Mouse (Mus musculus): ENCODE data around the gene Psmc3ip. TPM values are rescaled to one million over a fixed set of nuclear protein-coding genes. Genes with fewer than 3 reads are reported as not detected.

Gene Psmc3ip
- polyA plus RNA-seq, 1 experiment from 2014 or later = 25.7 TPM

DNA sequence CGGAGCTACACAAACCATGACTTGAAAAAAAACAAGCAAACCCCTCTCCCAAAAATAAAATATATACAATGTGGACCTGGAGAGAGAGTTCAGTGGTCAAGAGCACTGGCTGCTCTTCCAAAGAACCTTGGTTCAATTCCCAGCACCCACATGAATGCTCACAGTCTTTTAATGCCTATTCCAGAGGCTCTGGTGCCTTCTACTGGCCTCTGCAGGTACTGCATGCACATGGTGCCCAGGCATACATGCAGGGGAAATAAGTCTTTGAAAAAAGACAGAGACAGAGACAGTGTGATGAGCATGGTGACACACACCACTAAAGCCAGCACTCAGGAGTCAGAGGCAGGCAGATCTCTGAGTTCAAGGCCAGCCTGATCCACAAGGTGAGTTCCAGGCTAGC, 41.3 kb downstream of the Psmc3ip start:
- no peak overlapping the region for H3K4me3 ChIP-seq (ENCODE audit: low read length)
- H3K9ac ChIP-seq (ENCODE audit: low read length) = no peak overlapping the region
- H3K36me3 ChIP-seq (ENCODE audit: control insufficient read depth, insufficient read depth) = peaks cover 20% of the 10 kb centered on the region
- H3K27ac ChIP-seq (ENCODE audit: low read length) = no peak overlapping the region
- no peaks in the 10 kb centered on the region for H3K27me3 ChIP-seq (ENCODE audit: control insufficient read depth, insufficient read depth, low read length)
- no peak for ATAC-seq (replicated peaks; ENCODE audit: extremely low read depth, insufficient read depth, low FRiP score)
- H3K9me3 ChIP-seq (replicated peaks; ENCODE audit: control insufficient read depth, low read length) = 0 out of 2 replicates have a peak, but pooled peaks cover 4% of the 10 kb centered on the region
- no peak overlapping the region for H3K4me2 ChIP-seq (ENCODE audit: low read depth, low read length)
- WGBS = 100% methylated on average over 1 of the region's 1 CpGs
- H3K4me1 ChIP-seq (ENCODE audit: control insufficient read depth, insufficient read depth, low read length) = peaks cover 45% of the 10 kb centered on the region

GRCm38 (mm10) chr11:101052751-101053473, 42.3 kb downstream of the Psmc3ip start:
- no peak for ATAC-seq (replicated peaks; ENCODE audit: extremely low read depth, insufficient read depth, low FRiP score)
- Histone ChIP-seq H3K9me3 (replicated peaks; ENCODE audit: control insufficient read depth, low read length) (0 out of 2 replicates have a peak, but pooled peaks cover 4% of the 10 kb centered on the region), H3K9ac (ENCODE audit: low read length) (no peak overlapping the region), H3K27me3 (ENCODE audit: control insufficient read depth, insufficient read depth, low read length) (no peaks in the 10 kb centered on the region), H3K4me3 (ENCODE audit: low read length) (no peak overlapping the region), H3K27ac (ENCODE audit: low read length) (peak overlapping the region; percentile 28; the same call in 1 of the 2 replicates), H3K4me2 (ENCODE audit: low read depth, low read length) (no peak overlapping the region), H3K36me3 (ENCODE audit: control insufficient read depth, insufficient read depth) (peaks cover 26% of the 10 kb centered on the region), H3K4me1 (ENCODE audit: control insufficient read depth, insufficient read depth, low read length) (peaks cover 35% of the 10 kb centered on the region)
- 78% methylated on average over 10 of the region's 10 CpGs for WGBS

GRCm38 (mm10) chr11:101051617-101052016, 43.6 kb downstream of the Psmc3ip start:
- Histone ChIP-seq H3K9ac (ENCODE audit: low read length) (peak overlapping the region; percentile 26; the same call in 1 of the 2 replicates), H3K4me3 (ENCODE audit: low read length) (no peak overlapping the region), H3K27me3 (ENCODE audit: control insufficient read depth, insufficient read depth, low read length) (no peaks in the 10 kb centered on the region), H3K27ac (ENCODE audit: low read length) (peak overlapping the region; percentile 32; the same call in 1 of the 2 replicates), H3K9me3 (replicated peaks; ENCODE audit: control insufficient read depth, low read length) (0 out of 2 replicates have a peak, but pooled peaks cover 4% of the 10 kb centered on the region), H3K4me1 (ENCODE audit: control insufficient read depth, insufficient read depth, low read length) (peaks cover 23% of the 10 kb centered on the region), H3K4me2 (ENCODE audit: low read depth, low read length) (no peak overlapping the region), H3K36me3 (ENCODE audit: control insufficient read depth, insufficient read depth) (peaks cover 30% of the 10 kb centered on the region)
- 70% methylated on average over 8 of the region's 8 CpGs for WGBS
- ATAC-seq (replicated peaks; ENCODE audit: extremely low read depth, insufficient read depth, low FRiP score) = no peak

DNA sequence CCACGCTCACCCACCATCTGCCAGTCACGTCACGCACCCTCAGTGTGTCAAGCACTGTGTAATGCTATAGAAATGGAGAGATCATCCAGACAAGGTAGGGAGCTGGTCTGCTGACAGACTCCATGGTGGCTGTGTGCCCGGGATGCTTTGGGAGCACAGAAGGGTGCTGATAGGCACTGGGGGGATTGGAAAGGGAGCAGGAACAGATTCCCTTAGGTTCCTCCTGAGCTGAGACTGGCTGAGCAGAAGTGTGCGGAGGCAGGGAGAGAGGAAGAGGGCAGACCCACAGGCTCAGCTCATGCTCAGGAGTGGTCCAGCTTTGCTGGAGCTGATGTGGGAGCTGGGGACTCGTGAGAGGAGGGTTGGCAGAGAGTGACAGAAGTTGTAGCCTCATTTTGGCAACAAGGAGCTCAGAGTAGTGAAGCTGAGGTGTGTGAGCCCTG, 44.2 kb downstream of the Psmc3ip start:
- peaks cover 20% of the 10 kb centered on the region for H3K4me1 ChIP-seq (ENCODE audit: control insufficient read depth, insufficient read depth, low read length)
- H3K4me3 ChIP-seq (ENCODE audit: low read length) = no peak overlapping the region
- no peak for ATAC-seq (replicated peaks; ENCODE audit: extremely low read depth, insufficient read depth, low FRiP score)
- H3K9ac ChIP-seq (ENCODE audit: low read length) = 0 out of 2 replicates have a peak overlapping the region, but pooled peaks have one; percentile 13
- peak overlapping the region; percentile 32; the same call in 1 of the 2 replicates for H3K27ac ChIP-seq (ENCODE audit: low read length)
- peaks cover 35% of the 10 kb centered on the region for H3K36me3 ChIP-seq (ENCODE audit: control insufficient read depth, insufficient read depth)
- H3K9me3 ChIP-seq (replicated peaks; ENCODE audit: control insufficient read depth, low read length) = 0 out of 2 replicates have a peak, but pooled peaks cover 4% of the 10 kb centered on the region
- H3K27me3 ChIP-seq (ENCODE audit: control insufficient read depth, insufficient read depth, low read length) = no peaks in the 10 kb centered on the region
- H3K4me2 ChIP-seq (ENCODE audit: low read depth, low read length) = no peak overlapping the region
- 73% methylated on average over 6 of the region's 6 CpGs for WGBS

DNA sequence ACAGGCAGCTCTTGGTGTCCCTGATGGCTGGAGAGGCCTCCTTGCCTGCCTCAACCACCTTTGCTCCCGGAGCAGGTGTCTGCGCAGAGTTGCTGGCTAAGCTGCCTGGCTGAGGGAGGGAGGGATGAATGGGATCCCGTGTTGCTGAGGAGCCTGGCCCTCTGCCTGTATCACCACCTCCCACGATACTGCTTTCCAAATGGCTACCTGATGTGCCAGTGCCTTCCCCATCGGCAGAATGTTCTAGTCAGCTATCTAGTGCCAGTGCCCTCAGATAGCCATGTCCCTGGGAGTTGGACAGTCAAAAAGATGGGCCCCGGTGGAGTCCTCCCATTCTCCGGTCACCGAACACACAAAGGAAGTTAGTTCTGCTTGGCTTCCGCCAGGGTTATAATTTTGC, 44.9 kb downstream of the Psmc3ip start:
- no peak for ATAC-seq (replicated peaks; ENCODE audit: extremely low read depth, insufficient read depth, low FRiP score)
- no peak overlapping the region for H3K4me3 ChIP-seq (ENCODE audit: low read length)
- no peak overlapping the region for H3K27ac ChIP-seq (ENCODE audit: low read length)
- peaks cover 42% of the 10 kb centered on the region for H3K36me3 ChIP-seq (ENCODE audit: control insufficient read depth, insufficient read depth)
- H3K9me3 ChIP-seq (replicated peaks; ENCODE audit: control insufficient read depth, low read length) = 0 out of 2 replicates have a peak, but pooled peaks cover 4% of the 10 kb centered on the region
- peaks cover 15% of the 10 kb centered on the region for H3K4me1 ChIP-seq (ENCODE audit: control insufficient read depth, insufficient read depth, low read length)
- H3K4me2 ChIP-seq (ENCODE audit: low read depth, low read length) = no peak overlapping the region
- no peaks in the 10 kb centered on the region for H3K27me3 ChIP-seq (ENCODE audit: control insufficient read depth, insufficient read depth, low read length)
- WGBS = 89% methylated on average over 9 of the region's 9 CpGs
- no peak overlapping the region for H3K9ac ChIP-seq (ENCODE audit: low read length)

GRCm38 (mm10) chr11:101047502-101047901, 47.7 kb downstream of the Psmc3ip start:
- Histone ChIP-seq H3K4me2 (ENCODE audit: low read depth, low read length) (no peak overlapping the region), H3K36me3 (ENCODE audit: control insufficient read depth, insufficient read depth) (peaks cover 59% of the 10 kb centered on the region), H3K27ac (ENCODE audit: low read length) (no peak overlapping the region), H3K9ac (ENCODE audit: low read length) (no peak overlapping the region), H3K4me1 (ENCODE audit: control insufficient read depth, insufficient read depth, low read length) (peaks cover 14% of the 10 kb centered on the region), H3K27me3 (ENCODE audit: control insufficient read depth, insufficient read depth, low read length) (no peaks in the 10 kb centered on the region), H3K9me3 (replicated peaks; ENCODE audit: control insufficient read depth, low read length) (no peaks in the 10 kb centered on the region), H3K4me3 (ENCODE audit: low read length) (no peak overlapping the region)
- 71% methylated on average over 3 of the region's 3 CpGs for WGBS
- no peak for ATAC-seq (replicated peaks; ENCODE audit: extremely low read depth, insufficient read depth, low FRiP score)

GRCm38 (mm10) chr11:101046440-101046839, 48.8 kb downstream of the Psmc3ip start:
- no peak for ATAC-seq (replicated peaks; ENCODE audit: extremely low read depth, insufficient read depth, low FRiP score)
- H3K36me3 ChIP-seq (ENCODE audit: control insufficient read depth, insufficient read depth) = peaks cover 59% of the 10 kb centered on the region
- H3K4me3 ChIP-seq (ENCODE audit: low read length) = no peak overlapping the region
- peaks cover 11% of the 10 kb centered on the region for H3K4me1 ChIP-seq (ENCODE audit: control insufficient read depth, insufficient read depth, low read length)
- no peak overlapping the region for H3K9ac ChIP-seq (ENCODE audit: low read length)
- no peak overlapping the region for H3K4me2 ChIP-seq (ENCODE audit: low read depth, low read length)
- H3K9me3 ChIP-seq (replicated peaks; ENCODE audit: control insufficient read depth, low read length) = no peaks in the 10 kb centered on the region
- H3K27me3 ChIP-seq (ENCODE audit: control insufficient read depth, insufficient read depth, low read length) = no peaks in the 10 kb centered on the region
- no peak overlapping the region for H3K27ac ChIP-seq (ENCODE audit: low read length)
- WGBS = 33% methylated on average over 9 of the region's 9 CpGs

DNA sequence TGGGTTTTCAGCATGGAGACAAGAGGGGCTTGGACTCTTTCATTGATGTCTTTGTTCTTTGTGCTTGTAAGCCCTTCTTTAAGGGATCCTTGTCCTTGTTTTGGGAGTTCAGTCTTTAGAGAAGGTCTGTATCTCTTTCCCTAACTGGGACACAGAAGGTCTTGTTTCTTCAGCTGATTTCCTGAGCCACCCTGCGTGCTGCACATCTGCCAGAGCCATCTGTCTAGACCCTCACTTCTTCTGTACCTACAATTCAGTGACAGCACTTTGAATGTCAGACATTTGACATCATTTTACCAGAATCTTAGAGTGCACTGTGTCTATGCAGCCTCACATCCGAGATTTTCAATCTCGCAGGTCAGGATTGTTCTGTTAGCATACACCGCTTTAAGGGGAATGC, 49.4 kb downstream of the Psmc3ip start:
- no peak for ATAC-seq (replicated peaks; ENCODE audit: extremely low read depth, insufficient read depth, low FRiP score)
- H3K36me3 ChIP-seq (ENCODE audit: control insufficient read depth, insufficient read depth) = peaks cover 60% of the 10 kb centered on the region
- H3K4me2 ChIP-seq (ENCODE audit: low read depth, low read length) = no peak overlapping the region
- no peak overlapping the region for H3K4me3 ChIP-seq (ENCODE audit: low read length)
- 88% methylated on average over 4 of the region's 4 CpGs for WGBS
- H3K9me3 ChIP-seq (replicated peaks; ENCODE audit: control insufficient read depth, low read length) = no peaks in the 10 kb centered on the region
- H3K4me1 ChIP-seq (ENCODE audit: control insufficient read depth, insufficient read depth, low read length) = peaks cover 4% of the 10 kb centered on the region
- no peak overlapping the region for H3K27ac ChIP-seq (ENCODE audit: low read length)
- H3K27me3 ChIP-seq (ENCODE audit: control insufficient read depth, insufficient read depth, low read length) = no peaks in the 10 kb centered on the region
- H3K9ac ChIP-seq (ENCODE audit: low read length) = no peak overlapping the region
